Mouse (Mus musculus) layer of hippocampus, adult 18-20 months (tissue): ENCODE data around the gene Slc22a12. TPM values are rescaled to one million over a fixed set of nuclear protein-coding genes. Genes with fewer than 3 reads are reported as not detected.

Experiments
- DNase-seq, 2 experiments: peaks; one replicate each; pipeline ENCODE4 v3.0.0; 2022; ENCODE audit warnings: low spot score in 2 of 2
- total RNA-seq, 2 experiments: library from RNA; stranded (reverse); gene quantifications; 2 replicates each; pipeline ENCODE4 v1.2.3; 2021

Slc22a12 gene
- total RNA-seq, 2 experiments from 2014 or later, result 0.28 to 0.72 TPM

DNA sequence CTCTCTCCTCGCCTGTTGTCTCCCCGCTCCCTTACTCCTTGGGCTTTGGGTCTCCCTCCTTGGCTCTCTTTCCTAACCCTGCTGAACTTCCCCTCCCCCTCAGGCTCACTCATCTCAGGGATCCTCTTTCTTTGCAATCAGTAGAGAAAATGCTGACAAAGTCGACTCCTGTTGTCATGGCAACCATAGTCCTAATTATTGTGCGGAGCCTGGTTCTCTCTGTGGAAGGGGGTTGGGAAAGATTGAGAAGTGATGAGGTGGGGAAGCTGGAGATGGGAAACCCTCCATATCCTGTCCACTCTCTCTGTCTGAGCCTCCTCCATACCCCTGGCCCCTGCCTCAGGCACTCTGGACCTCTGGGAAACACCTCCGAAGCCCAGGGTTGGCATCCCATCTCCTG lies 24.2 kb downstream of the Slc22a12 start:
- peak in 1 of 2 experiments; percentile 76 for DNase-seq

GRCm38 (mm10) chr19:6516153-6516552 lies 26.7 kb downstream of the Slc22a12 start:
- DNase-seq, result no peak

DNA sequence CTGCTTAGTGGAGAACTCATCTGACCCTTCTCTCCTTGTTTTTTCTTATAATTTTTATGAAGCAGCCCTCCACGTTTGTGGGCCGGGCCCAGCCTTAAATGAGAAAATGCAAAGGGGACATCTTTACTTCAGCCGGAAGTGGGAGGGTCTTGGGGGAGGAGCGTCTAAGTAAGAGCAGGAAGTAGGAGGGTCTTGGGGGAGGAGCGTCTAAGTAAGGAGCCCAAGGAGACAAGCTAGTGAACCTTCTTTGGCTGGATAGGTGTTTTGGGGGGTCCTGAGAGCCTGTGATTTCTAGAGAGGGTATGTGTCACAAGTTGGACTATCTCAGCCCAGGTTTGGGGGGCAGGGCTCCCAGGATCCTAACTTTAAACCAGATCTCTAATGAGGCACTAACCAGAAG lies 27.4 kb downstream of the Slc22a12 start:
- DNase-seq, result no peak

DNA sequence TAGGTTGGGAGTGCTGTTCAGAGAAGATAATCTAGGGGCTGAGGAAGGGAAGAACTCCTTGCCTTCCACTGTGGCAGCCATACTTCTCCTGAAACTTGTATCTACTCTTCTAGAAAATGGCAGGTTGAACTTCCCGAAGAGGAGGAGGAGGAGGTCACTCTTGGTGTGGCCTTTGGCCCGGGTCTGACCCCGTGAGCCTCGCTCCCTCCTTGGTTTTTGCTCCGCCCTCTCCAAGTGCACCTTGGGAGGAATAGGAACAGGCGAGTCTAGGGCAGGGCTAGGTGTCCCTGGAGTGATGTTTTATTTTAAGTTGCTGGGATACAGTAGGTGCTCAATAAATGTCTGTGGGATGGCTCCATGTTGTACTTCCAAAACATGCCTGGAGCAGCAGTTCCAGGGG lies 27.9 kb downstream of the Slc22a12 start:
- DNase-seq, result no peak

DNA sequence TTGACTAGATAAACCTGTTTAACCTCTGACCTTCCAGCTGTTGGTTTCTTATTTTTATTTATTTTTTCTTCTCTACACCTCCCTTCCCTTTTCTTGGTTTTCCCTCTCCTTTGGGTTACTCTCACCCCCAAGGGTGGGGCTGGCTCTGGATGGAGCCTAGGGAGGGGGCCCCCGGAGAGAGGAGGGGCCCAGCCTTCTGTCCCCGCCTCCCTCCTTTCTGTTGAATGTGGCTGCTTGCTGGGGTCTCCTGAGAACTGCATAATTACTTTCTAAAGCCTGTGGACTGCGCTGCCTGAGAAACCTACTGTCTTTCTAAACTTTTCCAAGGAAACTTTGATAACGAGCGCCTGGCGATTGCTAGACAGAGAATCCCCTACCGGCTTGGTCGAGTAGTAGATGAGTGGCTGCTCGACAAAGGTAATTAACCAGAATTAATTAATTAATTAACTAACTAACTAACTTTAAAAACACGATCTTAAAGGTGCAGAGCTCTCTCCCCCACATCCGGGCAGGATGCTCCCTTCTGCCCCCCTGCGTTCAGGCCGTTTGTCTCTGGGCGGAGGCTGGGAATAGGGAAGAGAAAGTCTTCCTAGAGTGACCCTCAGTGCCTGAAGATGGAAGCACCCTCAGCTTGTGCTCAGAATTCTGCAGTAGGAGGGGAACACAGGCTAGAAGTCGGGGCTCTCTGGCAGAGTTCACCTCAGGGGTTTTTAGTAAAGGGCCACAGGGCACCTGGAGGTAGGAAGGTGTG lies 29.3 kb downstream of the Slc22a12 start:
- DNase-seq, result no peak

DNA sequence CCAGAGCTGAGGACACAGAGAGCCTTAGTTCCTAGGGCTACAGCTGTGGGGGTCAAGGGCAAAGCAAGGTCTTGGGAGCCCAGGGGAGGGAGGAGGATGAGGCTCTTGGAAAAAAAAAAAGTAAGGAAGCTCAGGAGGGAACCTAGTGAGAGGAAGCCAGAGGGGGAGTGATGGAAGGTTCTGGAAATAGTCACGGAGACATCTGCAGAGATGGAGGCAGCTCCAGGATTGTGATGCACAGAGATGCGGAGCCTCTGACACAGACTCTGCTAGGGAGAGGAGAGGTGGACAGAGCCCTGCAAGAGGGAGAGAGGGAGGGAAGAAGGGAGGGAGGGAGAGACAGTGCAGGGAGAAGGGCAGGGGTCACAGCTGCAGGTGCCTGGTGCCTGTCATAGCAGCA lies 32.3 kb downstream of the Slc22a12 start:
- DNase-seq, result no peak

GRCm38 (mm10) chr19:6509881-6510280 lies 33.0 kb downstream of the Slc22a12 start:
- no peak for DNase-seq

DNA sequence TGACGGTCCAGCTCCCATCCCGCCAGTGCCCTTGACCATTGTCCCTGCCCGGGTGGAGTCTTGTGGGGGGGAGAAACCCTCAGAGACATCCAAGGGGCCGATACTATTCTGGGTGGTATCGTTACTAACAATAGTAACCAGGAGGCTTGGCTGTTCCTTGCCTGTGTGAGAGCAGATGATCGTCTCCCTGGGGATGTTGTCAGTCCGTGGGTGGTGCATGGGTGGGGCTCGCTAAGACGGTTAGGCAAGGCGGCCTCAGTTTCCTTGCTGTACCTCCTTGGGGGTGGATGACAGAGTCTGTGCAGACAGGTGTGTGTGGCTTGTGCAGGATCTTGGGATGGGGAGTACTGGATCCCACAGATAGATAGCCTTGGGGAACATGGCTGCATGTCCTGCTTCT lies 35.4 kb downstream of the Slc22a12 start:
- no peak for DNase-seq

DNA sequence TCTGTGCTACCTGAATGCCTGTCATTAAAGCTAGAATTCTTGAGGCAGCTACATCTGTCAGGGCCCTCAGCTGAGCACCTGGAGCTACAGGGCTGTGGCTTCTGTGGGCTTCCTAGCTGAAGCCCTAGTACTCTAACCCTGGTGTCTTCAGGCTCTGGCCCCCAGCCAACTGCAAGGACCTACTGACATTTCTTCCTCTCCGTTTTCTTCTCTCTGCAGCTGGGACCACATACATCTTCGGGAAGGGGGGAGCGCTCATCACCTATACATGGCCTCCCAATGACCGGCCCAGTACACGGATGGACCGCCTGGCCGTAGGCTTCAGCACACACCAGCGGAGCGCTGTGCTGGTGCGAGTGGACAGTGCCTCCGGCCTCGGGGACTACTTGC lies 38.2 kb downstream of the Slc22a12 start:
- no peak for DNase-seq

DNA sequence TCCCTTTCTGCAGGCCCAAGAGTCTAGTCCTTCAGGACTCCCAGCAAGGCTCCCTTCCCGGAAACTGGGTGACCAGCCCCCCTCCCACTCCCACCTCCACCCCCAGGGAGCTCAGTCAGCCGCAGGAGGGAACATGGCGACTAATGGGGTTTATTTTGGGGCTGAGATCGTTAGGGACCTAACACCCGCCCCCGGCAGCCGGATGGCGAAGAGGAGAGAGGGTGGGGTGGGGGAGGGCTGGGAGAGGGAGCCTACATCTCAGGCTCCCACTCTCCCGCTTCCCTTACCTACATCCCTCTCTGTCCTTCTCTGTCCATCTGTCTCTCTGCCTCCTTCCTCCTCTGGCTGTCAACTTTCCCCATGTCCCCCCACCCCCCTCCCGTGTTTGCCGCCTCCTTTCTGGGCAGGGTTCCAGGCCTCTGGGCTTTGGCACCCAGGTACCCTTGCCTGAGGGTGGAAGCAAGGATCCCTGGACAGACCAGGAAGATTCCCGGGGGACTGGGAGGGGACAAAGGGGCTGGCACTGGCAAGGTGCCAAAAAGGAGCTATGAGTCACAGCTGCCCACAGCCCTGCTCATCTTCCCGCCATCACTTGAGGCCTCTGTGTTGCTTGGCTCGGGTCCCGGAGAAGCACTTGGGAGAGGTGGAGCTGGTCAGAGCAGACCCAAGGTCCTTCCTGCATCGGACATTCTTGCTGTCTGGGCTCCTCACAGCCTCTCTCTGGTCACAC lies 38.7 kb downstream of the Slc22a12 start:
- peak in 1 of 2 experiments; percentile 70 for DNase-seq

- DNase-seq, result peak; percentile 69 to 80
These were observed 40.1 kb downstream of the Slc22a12 start for GRCm38 (mm10) chr19:6502543-6503319.

DNA sequence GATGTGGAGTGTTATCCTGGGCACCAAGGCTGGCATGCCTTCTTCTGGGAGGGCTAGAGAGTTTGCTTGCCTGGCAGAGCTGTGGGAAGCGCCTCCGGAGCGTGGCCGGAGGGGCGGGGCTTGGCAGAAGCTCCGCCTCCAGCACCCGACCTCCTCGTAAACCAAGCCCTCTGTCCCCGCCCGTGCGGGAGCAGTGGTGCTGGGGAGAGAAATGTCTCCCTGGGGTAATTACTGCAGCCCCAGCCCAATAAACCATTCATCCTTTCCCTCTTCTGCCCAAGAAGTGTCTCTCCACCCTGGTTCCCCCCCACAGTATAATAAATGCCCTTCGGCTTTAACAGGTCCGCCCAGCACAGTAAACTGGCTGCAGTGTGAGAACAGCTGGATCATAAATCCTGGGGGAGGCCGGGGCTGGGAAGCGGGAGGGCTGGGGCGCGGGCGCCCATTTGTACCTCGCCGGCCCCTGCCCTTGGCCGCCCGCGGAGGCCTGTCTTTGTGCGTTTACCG lies 40.7 kb downstream of the Slc22a12 start:
- DNase-seq, result peak; percentile 84 to 90

GRCm38 (mm10) chr19:6500636-6501025 lies 42.2 kb downstream of the Slc22a12 start:
- no peak for DNase-seq

DNA sequence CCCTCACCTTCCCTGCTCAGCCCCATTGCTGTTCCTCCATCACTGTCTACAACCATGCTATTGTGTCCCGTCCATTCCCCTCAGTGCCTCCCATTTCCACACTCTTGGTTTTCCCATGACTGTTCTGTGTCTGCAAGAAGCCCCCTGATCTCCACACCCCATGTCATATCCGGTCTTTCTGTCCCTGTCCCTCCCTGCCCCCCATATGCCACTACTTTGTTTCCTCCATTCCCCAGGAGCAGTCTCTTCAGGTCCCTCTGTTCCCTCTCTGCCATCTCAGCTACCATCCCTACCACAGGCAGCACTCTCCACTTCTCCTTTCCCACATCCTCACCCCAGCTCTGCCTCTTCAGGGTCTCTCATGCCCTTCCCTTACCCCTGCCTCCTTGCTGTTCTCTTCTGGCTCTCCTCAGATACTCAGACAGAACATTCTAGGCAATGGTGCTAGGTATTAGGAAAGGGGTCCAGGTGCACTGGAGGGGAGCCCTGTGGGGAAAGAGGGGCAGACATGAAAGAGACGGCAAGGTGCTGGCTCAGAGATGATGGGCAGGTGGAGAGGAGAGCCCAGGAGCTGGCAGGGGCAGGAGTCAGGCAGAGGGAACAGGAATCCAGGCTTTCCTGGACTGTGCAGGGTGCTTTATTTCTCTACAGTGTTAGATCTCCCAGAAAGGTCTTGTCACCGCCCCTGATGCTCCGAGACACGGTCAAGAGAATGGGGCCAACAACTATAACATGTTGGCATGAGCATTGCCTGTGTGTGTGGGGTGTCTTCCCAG lies 42.8 kb downstream of the Slc22a12 start:
- DNase-seq, result no peak

DNA sequence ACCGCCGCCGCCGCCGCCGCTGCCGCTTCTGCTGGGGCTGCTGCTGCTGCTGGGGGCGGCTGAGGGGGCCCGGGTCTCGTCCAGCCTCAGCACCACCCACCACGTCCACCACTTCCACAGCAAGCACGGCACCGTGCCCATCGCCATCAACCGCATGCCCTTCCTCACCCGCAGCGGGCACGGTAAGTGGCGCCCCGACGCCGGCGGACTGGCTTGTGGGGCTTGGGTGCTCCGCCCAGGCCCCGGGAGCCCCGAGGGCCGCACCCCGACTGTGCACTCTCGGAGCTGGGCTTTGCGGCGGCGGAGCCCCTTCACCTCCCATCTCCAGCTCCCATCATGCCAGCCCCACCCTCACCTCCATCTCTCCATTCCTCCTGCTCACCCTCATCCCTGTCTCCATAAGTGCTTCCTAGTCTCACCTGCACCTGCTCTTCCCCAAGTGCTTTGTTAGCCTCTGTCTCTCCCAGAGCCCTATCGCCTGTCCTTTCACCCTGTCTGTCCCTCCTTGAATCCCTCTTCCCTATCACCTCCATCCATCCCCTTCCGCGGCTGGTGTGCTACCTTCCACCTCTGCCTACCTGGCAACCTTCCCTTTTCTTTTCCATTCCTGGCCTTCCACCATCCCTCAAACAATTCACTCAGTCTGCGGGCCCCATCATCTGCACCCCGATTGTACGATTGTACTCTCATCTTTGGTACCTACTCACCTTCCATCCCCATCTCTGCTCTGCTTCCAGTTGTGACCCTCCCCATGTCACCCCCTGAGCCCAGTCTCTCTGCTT lies 44.3 kb downstream of the Slc22a12 start:
- DNase-seq, result no peak

DNA sequence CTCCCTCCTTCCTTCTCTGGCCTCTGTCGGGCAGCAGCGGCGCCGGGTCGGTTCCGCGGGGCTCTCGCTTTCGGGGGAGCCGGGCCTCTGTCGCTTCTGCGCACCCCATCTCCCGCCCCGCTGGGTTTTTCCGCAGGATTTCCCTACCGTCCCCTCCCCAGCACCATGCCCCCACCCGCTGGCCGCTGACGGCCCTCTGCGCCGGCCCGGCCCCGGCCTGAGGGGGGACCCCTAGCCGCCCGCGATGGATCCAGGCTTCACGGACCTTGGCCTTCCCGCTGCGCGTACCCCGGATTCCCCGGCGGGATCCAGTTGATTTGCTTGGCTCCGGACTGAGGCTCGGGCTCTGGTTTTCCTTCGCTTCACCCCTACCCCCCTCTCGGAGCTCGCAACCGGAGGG lies 45.0 kb downstream of the Slc22a12 start:
- DNase-seq, result no peak

- DNase-seq, result peak; percentile 76 to 80
These were observed 45.6 kb downstream of the Slc22a12 start for GRCm38 (mm10) chr19:6497150-6497801.

GRCm38 (mm10) chr19:6496462-6497149 lies 46.2 kb downstream of the Slc22a12 start:
- DNase-seq, result no peak

DNA sequence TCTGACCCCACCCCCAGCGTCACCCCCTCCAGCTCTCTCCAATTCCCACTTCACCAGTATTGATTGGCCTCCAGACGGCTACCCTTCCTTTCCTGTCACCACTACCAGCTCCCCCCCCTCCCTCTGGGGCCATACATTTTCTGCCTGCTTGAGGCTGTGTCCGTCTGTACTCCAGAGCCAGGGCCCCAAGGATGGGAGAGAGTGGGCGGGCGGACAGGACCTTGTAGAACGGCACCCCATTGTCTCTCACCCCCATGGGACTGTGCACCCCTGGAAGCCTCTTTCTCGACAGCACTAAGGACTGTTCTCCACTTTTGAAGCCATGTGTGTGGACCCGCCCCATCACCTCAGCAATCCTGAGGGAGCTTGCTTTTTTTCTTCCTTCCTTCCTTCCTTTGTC lies 47.1 kb downstream of the Slc22a12 start:
- no peak for DNase-seq
